Mouse (Mus musculus): ENCODE data around the gene Jchain. TPM values are rescaled to one million over a fixed set of nuclear protein-coding genes. Genes with fewer than 3 reads are reported as not detected.

Gene Jchain
- 0.15 and 0.38 TPM in 2 replicates for polyA plus RNA-seq (2015; fragmentation: Nextera tagmentation; extraction: Ambion mirVana)

DNA sequence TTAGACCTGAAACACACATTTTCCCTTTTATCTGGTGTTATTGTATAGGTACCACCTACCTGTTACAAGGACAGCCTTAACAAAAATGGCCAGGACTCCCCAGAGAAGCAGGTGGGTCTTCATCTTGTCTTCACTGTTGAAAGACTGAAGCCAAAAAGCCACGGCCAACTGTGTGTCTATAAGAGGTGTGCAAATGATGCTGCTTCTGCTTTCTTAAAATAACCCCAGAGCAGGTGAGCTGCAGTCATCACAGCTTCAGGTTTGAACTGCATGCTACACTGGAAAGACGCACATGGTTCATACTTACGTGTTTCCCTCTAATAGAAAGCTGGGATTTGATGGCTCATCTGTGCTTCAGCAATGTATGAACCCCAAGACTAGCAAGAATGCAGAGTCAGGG, at the start of gene Jchain:
Jchain (minus strand) TSS at position 235 of the 400 bp plus-strand sequence.
- no peaks in the 10 kb centered on the region for H3K9me3 ChIP-seq (replicated peaks)
- no peak within 1 kb of the TSS for H3K9ac ChIP-seq
- no peaks in the 10 kb centered on the region for H3K36me3 ChIP-seq
- no peak for DNase-seq
- H3K4me2 ChIP-seq = no peak within 1 kb of the TSS
- ATAC-seq (ENCODE audit: low read depth) = no peak
- no peaks in the 10 kb centered on the region for H3K27me3 ChIP-seq
- 72% methylated on average over 3 of the region's 3 CpGs for WGBS (ENCODE audit: insufficient replicate concordance)
- no peak within 1 kb of the TSS for H3K27ac ChIP-seq
- no peak within 1 kb of the TSS for H3K4me3 ChIP-seq (replicated peaks)
- H3K4me1 ChIP-seq (replicated peaks) = no peaks in the 10 kb centered on the region

DNA sequence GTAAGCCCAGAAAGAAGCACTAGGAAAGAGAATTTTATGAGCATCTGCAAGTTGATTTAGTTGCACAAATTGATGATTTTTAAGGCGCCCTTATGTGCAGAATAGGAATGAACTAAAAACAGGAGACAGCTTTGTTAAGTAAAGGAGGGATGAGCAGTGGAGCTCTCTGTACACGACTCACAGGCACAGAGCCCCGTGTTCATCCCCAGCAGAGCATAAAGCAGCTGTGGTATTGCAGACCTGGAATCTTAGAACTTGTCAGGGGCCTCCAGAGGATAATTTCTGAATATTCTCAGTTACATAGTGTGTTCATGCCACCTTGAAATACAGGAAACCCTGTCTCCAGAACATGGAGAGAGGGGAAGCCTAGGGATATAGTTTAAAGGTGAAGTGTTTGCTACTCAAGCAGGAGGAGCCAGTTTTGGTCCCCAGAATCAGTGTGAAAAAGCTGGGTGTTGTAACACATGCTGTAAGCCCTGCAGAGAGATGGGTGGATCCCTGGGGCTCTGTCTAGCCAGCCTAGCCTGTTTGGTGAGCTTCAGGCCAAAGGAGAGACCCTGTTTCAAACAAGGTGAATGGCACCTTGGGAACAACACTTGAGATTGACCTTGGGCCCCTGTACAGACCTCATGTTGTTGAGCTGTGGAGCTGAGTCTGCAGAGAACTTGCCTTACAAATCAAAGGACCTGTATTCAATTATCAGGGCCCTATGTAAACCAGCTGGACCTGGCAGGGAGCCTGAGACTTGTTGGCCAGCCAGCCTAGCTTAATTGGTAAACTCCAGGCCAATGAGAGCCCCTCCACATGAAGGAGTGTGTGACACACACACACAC, 48.0 kb upstream of the Jchain start:
- WGBS (ENCODE audit: insufficient replicate concordance) = 48% methylated on average over 3 of the region's 3 CpGs
- no peaks in the 10 kb centered on the region for H3K4me1 ChIP-seq (replicated peaks)
- H3K27ac ChIP-seq = no peak overlapping the region
- no peak overlapping the region for H3K9ac ChIP-seq
- no peaks in the 10 kb centered on the region for H3K27me3 ChIP-seq
- no peak overlapping the region for H3K4me2 ChIP-seq
- H3K4me3 ChIP-seq (replicated peaks) = no peak overlapping the region
- peaks cover 1% of the 10 kb centered on the region; the same call in 1 of the 2 replicates for H3K36me3 ChIP-seq
- no peak for ATAC-seq (ENCODE audit: low read depth)
- DNase-seq = no peak
- H3K9me3 ChIP-seq (replicated peaks) = no peaks in the 10 kb centered on the region

DNA sequence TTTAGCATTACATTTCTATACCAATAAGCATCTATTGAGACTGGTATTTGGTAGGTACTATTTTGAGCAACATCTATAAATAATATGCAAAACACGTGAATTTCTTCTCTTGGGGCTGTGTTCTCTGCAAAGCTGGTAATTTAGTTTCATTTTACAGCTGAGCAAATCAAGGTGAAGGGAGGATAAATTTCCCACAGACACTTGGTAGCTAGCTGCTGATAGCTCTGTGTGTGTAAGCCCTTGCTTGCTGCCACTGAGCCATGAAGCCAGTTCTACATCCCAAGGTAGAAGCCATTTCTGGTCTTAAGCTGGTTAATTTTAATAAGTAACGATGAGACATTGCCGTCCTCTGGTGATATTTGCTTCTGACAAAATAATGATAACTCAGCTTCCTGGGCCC, 47.1 kb upstream of the Jchain start:
- Histone ChIP-seq H3K4me3 (replicated peaks) (no peak overlapping the region), H3K4me1 (replicated peaks) (no peaks in the 10 kb centered on the region), H3K4me2 (no peak overlapping the region), H3K9ac (no peak overlapping the region), H3K36me3 (peaks cover 3% of the 10 kb centered on the region; the same call in 1 of the 2 replicates), H3K9me3 (replicated peaks) (no peaks in the 10 kb centered on the region), H3K27me3 (no peaks in the 10 kb centered on the region), H3K27ac (no peak overlapping the region)
- no peak for ATAC-seq (ENCODE audit: low read depth)
- whole genome bisulfite sequencing (ENCODE audit: insufficient replicate concordance) = 69% methylated on average over 3 of the region's 3 CpGs
- no peak for DNase-seq

DNA sequence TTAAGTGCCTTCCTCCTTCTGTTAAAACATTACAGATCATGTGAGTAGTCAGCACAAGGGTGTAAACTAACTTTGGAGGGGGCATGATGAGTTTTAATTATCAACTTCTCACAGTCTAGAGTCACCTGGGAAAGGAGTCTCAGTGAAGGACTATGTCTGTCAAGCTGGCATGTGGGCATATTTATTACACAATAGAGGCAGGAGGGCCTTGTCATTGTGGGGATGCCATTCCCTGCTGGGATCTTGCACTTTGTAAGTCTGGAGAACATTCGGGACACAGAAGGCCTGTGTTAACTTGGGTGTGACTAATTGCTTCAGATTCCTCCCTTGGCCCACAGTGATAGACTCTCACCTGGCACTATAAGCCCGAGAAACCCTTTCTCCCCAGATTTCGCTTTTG, 41.9 kb upstream of the Jchain start:
- no peak overlapping the region for H3K27ac ChIP-seq
- H3K9ac ChIP-seq = no peak overlapping the region
- 78% methylated on average over 3 of the region's 3 CpGs for WGBS (ENCODE audit: insufficient replicate concordance)
- ATAC-seq (ENCODE audit: low read depth) (no peak), DNase-seq (no peak)
- H3K4me2 ChIP-seq = no peak overlapping the region
- H3K4me1 ChIP-seq (replicated peaks) = peaks cover 18% of the 10 kb centered on the region
- H3K36me3 ChIP-seq = peaks cover 3% of the 10 kb centered on the region; the same call in 1 of the 2 replicates
- no peak overlapping the region for H3K4me3 ChIP-seq (replicated peaks)
- H3K9me3 ChIP-seq (replicated peaks) = no peaks in the 10 kb centered on the region
- peaks cover 2% of the 10 kb centered on the region; the same call in 1 of the 2 replicates for H3K27me3 ChIP-seq

DNA sequence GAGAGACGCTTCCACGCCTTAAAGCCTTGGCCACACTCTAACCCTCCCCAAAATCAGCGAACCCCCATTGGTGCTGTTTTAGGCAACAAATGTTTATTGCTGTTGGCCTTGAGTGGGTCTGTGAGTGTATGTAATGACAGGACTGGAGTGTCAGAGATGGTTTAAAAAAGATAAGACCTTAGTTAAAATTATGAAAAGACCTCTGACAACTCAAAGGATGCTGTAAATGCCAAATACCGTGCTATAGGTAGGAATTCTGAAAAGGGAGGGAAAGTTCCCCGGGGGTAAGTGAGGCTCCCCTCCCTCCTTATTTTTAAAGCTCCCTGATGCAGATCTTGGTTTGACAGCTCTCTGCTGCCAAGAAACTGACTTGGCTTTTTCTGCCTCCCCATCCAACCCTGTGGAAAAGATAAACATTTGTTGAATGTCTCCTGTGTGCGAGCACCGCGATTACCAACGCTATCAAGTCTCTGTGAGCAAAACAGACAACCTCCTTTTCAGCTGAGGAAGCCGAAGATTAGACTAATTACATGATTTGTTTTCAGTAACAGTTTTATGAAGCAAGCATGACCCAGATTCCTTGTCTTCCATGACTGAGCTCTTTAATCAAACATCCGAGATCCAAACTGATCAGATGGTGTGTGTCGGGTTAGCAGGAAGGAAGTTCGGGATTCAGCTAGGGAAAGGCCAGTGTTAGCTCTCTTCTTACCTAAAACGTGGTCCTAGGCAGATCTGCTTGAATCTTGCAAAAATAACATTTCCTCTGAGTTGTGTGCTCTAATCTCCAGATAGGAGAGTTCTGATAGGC, 38.5 kb upstream of the Jchain start:
- WGBS (ENCODE audit: insufficient replicate concordance) = 3% methylated on average over 14 of the region's 14 CpGs
- peaks cover 4% of the 10 kb centered on the region; the same call in 1 of the 2 replicates for H3K27me3 ChIP-seq
- H3K4me2 ChIP-seq = peak overlapping the region; percentile 98
- H3K27ac ChIP-seq = peak overlapping the region; percentile 74
- peaks cover 24% of the 10 kb centered on the region for H3K4me1 ChIP-seq (replicated peaks)
- H3K4me3 ChIP-seq (replicated peaks) = peak overlapping the region; percentile 84
- DNase-seq = peak; percentile 40
- peaks cover 3% of the 10 kb centered on the region; the same call in 1 of the 2 replicates for H3K36me3 ChIP-seq
- H3K9ac ChIP-seq = peak overlapping the region; percentile 83
- no peaks in the 10 kb centered on the region for H3K9me3 ChIP-seq (replicated peaks)
- peak; percentile 45 for ATAC-seq (ENCODE audit: low read depth)

DNA sequence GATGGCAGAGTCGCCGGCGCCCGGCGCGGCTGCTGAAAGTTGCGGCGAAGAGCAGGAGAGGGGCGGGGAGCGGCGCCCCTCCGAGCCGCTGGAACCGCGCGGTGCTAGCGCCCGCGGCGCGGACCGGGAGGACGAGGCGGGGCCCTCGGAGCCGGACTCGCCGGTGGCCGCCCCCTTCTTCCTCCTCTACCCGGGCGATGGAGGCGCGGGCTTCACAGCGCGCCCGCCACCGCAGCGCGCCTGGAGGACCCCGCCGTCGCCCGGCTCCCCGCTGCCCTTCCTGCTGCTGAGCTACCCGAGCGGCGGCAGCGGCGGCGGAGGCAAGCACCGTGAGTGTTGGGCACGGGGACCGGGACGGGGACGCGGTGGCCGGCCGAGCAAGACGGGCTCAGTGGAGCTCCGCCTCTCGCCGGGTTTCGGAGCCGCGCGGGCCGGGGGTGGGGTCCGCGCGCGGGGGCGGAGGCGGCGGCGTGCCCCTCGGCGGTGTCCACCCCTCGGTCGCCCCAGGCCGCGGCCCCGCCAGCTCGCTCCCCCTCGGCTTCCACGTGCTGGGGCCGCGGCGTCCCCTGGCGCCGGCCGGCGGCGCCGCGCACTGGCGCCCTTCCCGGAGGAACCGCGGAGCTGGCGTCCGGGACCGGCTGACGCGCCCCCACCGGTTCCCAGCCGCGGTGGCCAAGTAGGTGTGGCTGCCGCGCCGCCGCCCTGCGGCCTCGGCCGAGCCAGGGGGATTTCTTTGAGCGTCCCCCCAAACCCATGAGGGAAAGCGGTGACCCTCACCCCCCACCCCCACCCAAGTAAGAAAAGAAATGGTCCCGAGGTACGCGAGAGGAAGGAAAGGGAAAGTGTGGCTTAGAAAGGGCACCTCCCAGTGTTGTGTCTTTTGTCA, 37.7 kb upstream of the Jchain start:
- H3K36me3 ChIP-seq = no peaks in the 10 kb centered on the region
- peak overlapping the region; percentile 74 for H3K27ac ChIP-seq
- peak overlapping the region; percentile 98 for H3K4me2 ChIP-seq
- ATAC-seq (ENCODE audit: low read depth) (peak; percentile 71), DNase-seq (peak; percentile 24)
- under 1% methylated on average over 71 of the region's 119 CpGs for WGBS (ENCODE audit: insufficient replicate concordance)
- peak overlapping the region; percentile 83 for H3K9ac ChIP-seq
- peak overlapping the region; percentile 84 for H3K4me3 ChIP-seq (replicated peaks)
- peaks cover 4% of the 10 kb centered on the region; the same call in 1 of the 2 replicates for H3K27me3 ChIP-seq
- H3K9me3 ChIP-seq (replicated peaks) = no peaks in the 10 kb centered on the region
- peaks cover 24% of the 10 kb centered on the region for H3K4me1 ChIP-seq (replicated peaks)

DNA sequence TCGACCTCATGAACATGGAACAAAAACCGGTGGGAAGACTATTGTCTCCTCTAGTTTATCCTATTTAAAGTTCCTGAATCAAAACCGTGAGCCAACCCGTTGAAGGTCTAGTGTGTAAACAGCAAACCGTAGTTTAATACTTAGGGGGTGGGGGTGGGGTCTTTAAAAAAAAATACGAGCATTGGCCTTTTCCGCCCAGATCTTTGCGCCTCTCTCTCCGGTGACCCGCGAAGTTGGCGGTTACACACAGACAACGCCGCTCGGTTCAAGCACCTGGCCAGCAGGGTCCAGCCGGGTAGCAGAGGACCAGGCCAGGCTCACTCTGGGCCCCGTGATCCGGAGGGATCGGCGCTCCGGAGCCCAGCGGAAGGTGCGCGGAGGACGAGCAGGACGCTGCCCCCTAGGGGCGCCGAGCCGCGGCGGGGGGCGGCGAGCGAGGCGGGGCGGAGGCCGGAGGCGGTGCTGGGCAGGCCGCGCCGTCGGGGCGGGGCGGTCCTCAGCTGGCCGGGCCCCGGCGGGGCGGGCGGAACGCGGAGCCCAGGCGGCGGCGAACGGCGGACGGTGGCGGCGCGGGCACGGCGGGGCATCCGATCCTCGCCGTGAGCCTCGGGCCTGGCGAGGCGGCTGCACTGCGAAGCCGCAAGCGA, 36.9 kb upstream of the Jchain start, which contains the start of gene Rufy3:
Rufy3 (plus strand) TSS at position 540 of the 647 bp plus-strand sequence.
- peaks cover 4% of the 10 kb centered on the region; the same call in 1 of the 2 replicates for H3K27me3 ChIP-seq
- peak within 1 kb of the TSS; percentile 74 for H3K27ac ChIP-seq
- no peaks in the 10 kb centered on the region for H3K9me3 ChIP-seq (replicated peaks)
- DNase-seq (peak; percentile 73), ATAC-seq (ENCODE audit: low read depth) (peak; percentile 90)
- H3K9ac ChIP-seq = peak within 1 kb of the TSS; percentile 83
- H3K4me1 ChIP-seq (replicated peaks) = peaks cover 24% of the 10 kb centered on the region
- peak within 1 kb of the TSS; percentile 98 for H3K4me2 ChIP-seq
- under 1% methylated on average over 71 of the region's 71 CpGs for WGBS (ENCODE audit: insufficient replicate concordance)
- H3K4me3 ChIP-seq (replicated peaks) = peak within 1 kb of the TSS; percentile 84
- H3K36me3 ChIP-seq = no peaks in the 10 kb centered on the region

DNA sequence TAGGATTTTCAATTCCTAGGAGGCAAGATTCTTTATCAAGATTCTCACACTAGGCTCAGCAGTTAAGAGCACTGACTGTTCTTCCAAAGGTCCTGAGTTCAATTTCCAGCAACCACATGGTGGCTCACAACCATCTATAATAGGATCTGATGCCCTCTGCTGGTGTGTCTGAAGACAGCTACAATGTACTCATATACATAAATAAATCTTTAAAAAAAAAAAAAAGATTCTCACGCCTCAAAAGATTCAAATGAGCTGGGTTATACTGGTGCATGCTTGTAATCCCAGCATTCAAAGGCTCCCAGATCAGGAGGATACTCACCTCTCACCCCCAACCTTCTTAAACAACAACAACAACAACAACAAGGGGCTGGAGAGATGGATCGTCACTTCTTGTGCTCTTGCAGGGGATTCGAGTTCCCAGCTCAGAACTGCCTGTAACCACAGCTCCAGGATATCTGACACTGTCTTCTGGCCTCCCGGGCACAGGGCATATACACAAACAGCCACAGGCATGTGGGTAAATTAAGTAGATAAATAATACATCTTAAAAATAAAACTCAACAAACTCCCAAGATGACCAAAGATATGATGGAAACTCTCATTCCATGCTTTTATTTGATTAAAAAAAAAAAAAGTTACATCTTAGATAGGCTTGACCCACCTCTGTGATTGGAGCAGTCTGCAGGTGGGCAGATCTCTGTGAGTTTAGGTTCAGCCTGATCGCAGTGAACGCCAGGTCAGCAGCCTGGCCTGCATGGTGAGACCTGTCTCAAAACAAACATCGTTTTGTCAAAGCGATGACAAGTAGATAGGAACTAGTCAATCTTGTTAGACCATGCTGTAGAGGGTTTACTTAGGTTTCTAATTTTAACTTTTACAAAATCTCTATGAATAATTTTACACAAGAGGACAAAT, 35.4 kb upstream of the Jchain start:
- Histone ChIP-seq H3K9me3 (replicated peaks) (no peaks in the 10 kb centered on the region), H3K4me3 (replicated peaks) (no peak overlapping the region), H3K36me3 (no peaks in the 10 kb centered on the region), H3K27ac (no peak overlapping the region), H3K27me3 (peaks cover 4% of the 10 kb centered on the region; the same call in 1 of the 2 replicates), H3K4me1 (replicated peaks) (peaks cover 24% of the 10 kb centered on the region), H3K9ac (no peak overlapping the region), H3K4me2 (no peak overlapping the region)
- ATAC-seq (ENCODE audit: low read depth) (no peak), DNase-seq (no peak)
- 61% methylated on average over 8 of the region's 8 CpGs for WGBS (ENCODE audit: insufficient replicate concordance)

DNA sequence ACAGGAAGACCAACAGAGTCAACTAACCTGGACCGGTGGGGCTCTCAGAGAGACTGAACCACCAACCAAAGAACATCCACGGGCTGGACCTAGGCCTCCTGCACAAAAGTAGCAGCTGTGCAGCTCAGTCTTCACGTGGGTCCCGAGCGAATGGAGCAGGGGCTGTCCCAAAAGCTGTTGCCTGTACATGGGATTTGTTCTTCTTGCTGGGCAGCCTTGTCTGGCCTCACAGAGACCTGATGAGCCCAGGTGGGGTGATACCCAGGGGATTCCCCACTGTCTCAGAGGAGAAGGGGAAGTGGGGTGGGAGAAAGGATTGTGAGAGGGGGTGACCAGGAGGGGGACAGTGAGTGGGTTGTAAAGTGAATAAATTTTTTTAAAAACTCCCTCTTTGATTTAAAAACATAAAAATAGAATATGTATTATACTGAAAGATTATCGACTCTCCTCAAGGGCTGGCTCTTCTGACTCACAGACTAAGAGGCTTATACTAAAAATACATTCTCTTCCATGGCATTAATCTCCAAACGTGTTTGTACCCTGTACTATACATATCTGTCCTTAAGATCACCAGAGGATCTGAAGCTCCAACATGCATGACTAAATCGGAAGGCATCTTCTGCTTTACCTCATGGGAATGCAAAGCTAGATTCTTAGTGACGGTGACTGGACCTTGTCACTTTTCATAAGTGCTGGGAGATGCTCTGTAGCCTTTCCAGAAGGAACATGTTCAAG, 33.6 kb upstream of the Jchain start:
- Histone ChIP-seq H3K9ac (no peak overlapping the region), H3K4me1 (replicated peaks) (peaks cover 25% of the 10 kb centered on the region), H3K4me3 (replicated peaks) (no peak overlapping the region), H3K27ac (no peak overlapping the region), H3K36me3 (no peaks in the 10 kb centered on the region), H3K4me2 (no peak overlapping the region), H3K9me3 (replicated peaks) (no peaks in the 10 kb centered on the region), H3K27me3 (peaks cover 4% of the 10 kb centered on the region; the same call in 1 of the 2 replicates)
- 69% methylated on average over 9 of the region's 9 CpGs for WGBS (ENCODE audit: insufficient replicate concordance)
- no peak for ATAC-seq (ENCODE audit: low read depth)
- DNase-seq = no peak

Data from liver, embryonic 13.5 days (tissue).